Mouse (Mus musculus) mouse trophoblast stem cell (cell line): Measurements from ENCODE around the gene Tbx21.

Experiments used
- in situ Hi-C, 2 experiments: fragments of 300-500 bp; cut with MseI, MboI; formaldehyde crosslinking; loops; 2 replicates in 1 of 2; 3 replicates in 1 of 2; pipeline ENCODE4 v1.15.1; 2025

Gene Tbx21

GRCm38 (mm10) chr11:97132185-97132584 is 17.1 kb upstream of the Tbx21 start:
- in situ Hi-C loops, result no loop called here

- in situ Hi-C loops, result no loop called here
Observed at GRCm38 (mm10) chr11:97131683-97132082, 16.6 kb upstream of the Tbx21 start.

- in situ Hi-C loops, result no loop called here
Observed at GRCm38 (mm10) chr11:97130318-97130717, 15.2 kb upstream of the Tbx21 start.

GRCm38 (mm10) chr11:97128956-97129355 is 13.8 kb upstream of the Tbx21 start:
- in situ Hi-C loops, result no loop called here

GRCm38 (mm10) chr11:97127470-97128223 is 12.5 kb upstream of the Tbx21 start:
- in situ Hi-C loops, result no loop called here

GRCm38 (mm10) chr11:97126645-97127468 is 11.7 kb upstream of the Tbx21 start:
- in situ Hi-C loops, result no loop called here

GRCm38 (mm10) chr11:97124266-97125036 is 9.3 kb upstream of the Tbx21 start:
- in situ Hi-C loops, result no loop called here

- in situ Hi-C loops, result no loop called here
Observed at GRCm38 (mm10) chr11:97123282-97123890, 8.3 kb upstream of the Tbx21 start.

GRCm38 (mm10) chr11:97120641-97121040 is 5.5 kb upstream of the Tbx21 start:
- in situ Hi-C loops, result no loop called here

- in situ Hi-C loops, result no loop called here
Observed at GRCm38 (mm10) chr11:97120221-97120620, 5.1 kb upstream of the Tbx21 start.

- in situ Hi-C loops, result no loop called here
Observed at GRCm38 (mm10) chr11:97115797-97116196, 666 bp upstream of the Tbx21 start.

GRCm38 (mm10) chr11:97112519-97113125 is 2.5 kb downstream of the Tbx21 start:
- in situ Hi-C loops, result no loop called here

GRCm38 (mm10) chr11:97108976-97109375 is 6.2 kb downstream of the Tbx21 start:
- in situ Hi-C loops, result no loop called here

GRCm38 (mm10) chr11:97104091-97104483 is 11.0 kb downstream of the Tbx21 start:
- in situ Hi-C loops, result no loop called here

- in situ Hi-C loops, result no loop called here
Observed at GRCm38 (mm10) chr11:97103163-97104090, 11.7 kb downstream of the Tbx21 start.

- in situ Hi-C loops, result no loop called here
Observed at GRCm38 (mm10) chr11:97101722-97102121, 13.4 kb downstream of the Tbx21 start.

- in situ Hi-C loops, result no loop called here
Observed at GRCm38 (mm10) chr11:97098791-97099190, 16.3 kb downstream of the Tbx21 start.

- in situ Hi-C loops, result no loop called here
Observed at GRCm38 (mm10) chr11:97094600-97094999, 20.5 kb downstream of the Tbx21 start.

- in situ Hi-C loops, result no loop called here
Observed at GRCm38 (mm10) chr11:97086365-97086764, 28.8 kb downstream of the Tbx21 start.

- in situ Hi-C loops, result no loop called here
Observed at GRCm38 (mm10) chr11:97084821-97085505, 30.2 kb downstream of the Tbx21 start.
